Mouse (Mus musculus) layer of hippocampus, postnatal 14 days (tissue): ENCODE measurements around the gene Xpot. TPM values are rescaled to one million over a fixed set of nuclear protein-coding genes. Genes with fewer than 3 reads are reported as not detected.

Experiments used
- DNase-seq, 2 experiments: peaks; one replicate each; pipeline ENCODE4 v3.0.0; 2021 to 2022; ENCODE audit warnings: low spot score in 2 of 2, mixed read lengths in 1 of 2
- microRNA-seq, 2 experiments: library from miRNA; unstranded; fragments of <30 nt; microRNA quantifications; one replicate each; pipeline ENCODE4 v1.2.0; 2021
- total RNA-seq, 2 experiments: library from RNA; stranded (reverse); gene quantifications; 2 replicates each; pipeline ENCODE4 v1.2.3; 2021

The Xpot gene
- total RNA-seq, 2 experiments from 2014 or later: 65.4 to 68.9 TPM

GRCm38 (mm10) chr10:121581405-121581804, 44.7 kb downstream of the Xpot start:
- DNase-seq: no peak

- no peak for DNase-seq
Measured at GRCm38 (mm10) chr10:121580381-121580780, 45.8 kb downstream of the Xpot start.

DNA sequence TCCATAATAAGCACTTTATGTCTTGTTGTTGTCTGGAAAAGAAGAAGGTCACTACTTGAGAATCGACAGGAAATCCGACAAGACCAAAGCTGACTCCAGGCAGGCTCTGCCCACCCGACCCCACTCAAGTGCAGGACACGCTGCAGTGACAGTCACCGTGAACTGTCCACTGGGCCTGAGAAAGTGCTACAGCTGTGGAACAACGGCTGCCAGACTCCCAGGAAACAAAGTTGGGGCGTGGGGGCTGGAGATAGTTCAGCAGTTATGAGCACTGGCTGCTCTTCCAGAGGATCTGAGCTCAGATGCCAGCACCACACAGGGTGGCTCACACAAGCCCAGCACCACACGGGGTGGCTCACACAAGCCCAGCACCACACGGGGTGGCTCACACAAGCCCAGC, 49.8 kb downstream of the Xpot start:
- no peak for DNase-seq

GRCm38 (mm10) chr10:121571511-121572147, 54.5 kb downstream of the Xpot start:
- DNase-seq: no peak

DNA sequence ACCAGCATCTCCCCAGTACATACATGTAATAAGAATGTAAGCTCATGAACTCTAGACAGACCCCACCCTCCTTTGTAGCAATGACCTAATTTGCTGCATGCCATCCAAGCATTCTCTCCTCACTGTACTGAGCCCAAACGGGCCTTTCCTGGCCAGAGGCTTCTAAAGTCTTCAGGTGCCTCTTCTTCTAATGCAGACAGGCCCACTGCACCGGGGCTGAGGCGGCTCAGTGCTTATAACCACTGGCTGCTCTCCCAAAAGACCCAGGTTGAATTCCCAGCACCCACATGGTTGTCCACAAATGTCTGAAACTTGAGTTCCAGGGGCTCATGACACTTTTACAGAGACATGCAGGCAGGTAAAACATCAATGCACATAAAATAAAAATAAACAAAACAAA, 55.1 kb downstream of the Xpot start:
- no peak for DNase-seq

DNA sequence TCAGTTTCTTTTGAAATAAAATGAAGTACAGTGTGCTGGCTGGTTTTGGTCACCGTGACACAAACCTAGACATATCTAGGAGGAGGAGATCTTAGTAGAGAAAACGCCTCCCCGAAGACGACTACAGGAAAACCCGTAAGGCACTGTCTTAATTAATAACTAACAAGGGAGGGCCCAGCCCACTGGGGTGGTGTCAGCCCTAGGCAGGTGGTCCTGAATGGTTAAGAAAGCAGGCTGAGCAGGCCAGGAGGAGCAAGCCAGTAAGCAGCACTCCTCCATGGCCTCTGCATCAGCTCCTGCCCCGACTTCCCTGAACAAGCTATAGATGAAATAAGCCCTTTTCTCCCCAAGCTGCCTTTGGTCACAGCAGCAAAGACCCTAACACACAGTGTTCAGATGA, 56.3 kb downstream of the Xpot start:
- DNase-seq: no peak

- DNase-seq: no peak
Measured at GRCm38 (mm10) chr10:121569001-121569589, 57.0 kb downstream of the Xpot start.

GRCm38 (mm10) chr10:121568534-121568933, 57.6 kb downstream of the Xpot start:
- DNase-seq: no peak

DNA sequence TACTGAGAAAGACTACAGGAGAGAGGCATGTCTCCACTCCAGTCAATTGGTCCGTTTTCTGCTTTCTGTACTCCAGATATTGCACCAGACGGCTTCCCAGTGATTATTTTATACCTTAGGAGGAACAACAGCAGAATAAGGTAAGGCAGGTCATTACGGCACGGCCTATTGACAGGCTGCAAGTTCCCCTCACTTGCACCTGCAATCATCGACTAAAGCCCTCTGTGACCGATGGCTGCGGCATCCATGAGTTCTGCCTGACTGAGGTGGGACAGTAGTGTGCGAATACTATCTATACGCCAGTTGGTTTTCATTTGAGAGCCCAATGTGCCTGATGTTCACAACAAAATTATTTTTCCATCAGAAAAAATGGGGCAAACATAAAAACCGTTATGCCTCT, 58.1 kb downstream of the Xpot start:
- no peak for DNase-seq

DNA sequence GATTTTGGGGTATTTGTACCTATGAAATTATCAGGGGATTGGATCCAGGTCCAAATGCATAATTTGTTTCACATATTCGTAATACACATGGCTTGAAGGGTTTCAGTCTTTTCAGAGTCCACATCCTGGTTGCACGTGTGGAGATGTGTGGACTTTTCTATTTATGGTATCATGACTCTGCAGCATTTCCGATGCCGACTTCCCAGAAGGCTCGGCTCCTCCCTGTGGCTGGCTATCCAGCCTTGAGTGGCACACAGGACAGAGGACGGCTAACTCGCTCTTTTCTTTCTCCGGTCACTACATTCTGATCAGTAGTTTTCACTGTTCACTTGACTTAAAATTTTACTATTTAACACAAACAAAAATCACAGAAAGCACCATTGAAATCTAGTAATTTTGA, 61.7 kb downstream of the Xpot start:
- no peak for DNase-seq

DNA sequence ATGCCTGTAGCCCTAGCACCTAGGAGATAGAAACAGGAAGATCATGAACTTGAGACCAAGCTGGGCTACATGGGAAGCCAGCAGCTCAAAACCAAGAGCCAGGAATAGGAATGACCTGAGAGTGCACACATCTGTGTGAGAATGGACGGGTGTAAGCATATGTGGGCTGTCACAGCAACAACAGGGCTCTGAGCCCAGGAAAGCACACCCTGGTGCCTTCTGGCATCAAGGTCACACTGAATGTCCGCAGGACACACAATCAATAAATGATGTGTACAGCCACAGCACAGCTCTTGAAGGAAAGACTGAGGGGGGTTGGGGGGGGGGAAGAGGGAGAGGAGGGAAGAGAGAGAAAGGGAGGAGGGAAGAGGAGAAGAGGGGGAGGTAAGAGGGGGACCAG, 67.9 kb downstream of the Xpot start:
- no peak for DNase-seq

DNA sequence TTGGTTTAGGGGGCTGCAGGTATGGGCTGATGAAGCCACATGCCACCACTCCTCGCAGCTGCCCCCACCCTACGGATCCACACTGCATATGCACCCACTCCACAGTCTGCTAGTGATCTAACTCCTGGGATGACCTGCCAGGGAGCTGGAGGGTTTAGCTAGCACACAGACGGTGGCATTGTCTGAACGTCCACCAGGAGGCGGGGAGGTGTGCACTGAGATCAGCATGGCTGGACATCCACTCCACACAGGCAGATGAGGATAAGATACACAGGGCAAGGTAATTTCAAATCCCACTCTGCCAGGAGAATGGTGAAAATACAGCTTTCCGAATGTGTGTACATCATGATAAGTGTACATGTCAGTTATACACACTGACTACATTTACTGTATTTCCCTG, 69.9 kb downstream of the Xpot start:
- no peak for DNase-seq

GRCm38 (mm10) chr10:121550334-121550733, 75.8 kb downstream of the Xpot start:
- no peak for DNase-seq

DNA sequence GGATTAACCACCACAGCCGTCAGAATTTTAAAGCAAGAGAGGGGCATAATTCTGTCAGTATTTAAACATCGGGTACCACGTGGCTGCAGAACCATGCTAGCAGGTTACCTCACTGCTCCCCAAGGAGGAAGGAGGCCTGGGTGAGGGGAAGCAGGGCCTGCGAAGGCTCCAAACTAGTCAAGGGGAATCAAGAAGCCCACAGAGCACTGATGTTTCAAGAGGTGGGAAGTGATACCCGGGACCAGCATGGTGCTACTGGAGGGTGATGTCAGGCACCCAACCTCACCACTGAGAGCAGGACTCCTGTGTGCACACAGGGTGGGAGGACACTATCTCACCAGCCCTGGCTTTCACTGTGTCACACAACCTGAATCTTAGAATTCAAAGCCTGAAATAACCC, 76.5 kb downstream of the Xpot start:
- no peak for DNase-seq

DNA sequence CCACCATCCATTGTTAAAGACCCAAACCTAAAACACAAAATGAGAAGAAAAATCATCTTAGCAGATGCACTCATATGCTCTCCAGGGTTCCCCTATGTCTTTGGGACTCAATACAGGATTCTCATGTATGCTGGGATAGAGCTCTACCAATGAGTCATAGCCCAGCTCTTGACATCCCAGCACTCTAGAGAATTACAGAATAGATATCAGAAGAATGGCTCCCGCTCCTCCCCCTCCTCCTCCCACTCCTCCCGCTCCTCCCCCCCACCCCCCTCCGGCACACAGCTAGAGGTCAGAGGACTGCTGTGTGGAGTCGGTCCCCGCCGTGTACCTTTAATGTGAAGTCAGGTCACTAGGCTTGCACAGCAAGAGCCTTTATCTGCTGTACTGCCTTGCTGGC, 79.0 kb downstream of the Xpot start:
- no peak for DNase-seq

DNA sequence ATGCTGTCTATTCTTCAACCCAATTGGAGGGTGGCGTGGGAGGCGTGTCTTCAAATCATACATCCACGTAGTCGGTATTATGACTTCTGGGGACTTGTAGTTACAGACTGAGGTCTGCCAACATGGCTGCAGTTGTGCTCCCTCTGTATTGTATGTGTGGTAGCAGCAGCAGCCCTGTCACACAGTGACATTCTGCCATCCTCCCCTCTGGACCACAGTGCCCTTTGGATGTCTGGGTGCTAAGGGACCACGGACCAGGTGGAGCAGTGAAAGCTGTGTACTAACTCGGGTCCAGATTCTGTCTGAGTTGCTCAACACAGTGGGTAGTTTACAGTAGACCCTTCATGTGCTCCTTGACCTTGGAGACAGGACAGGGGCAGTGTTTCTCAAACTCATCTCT, 82.6 kb downstream of the Xpot start:
- DNase-seq: no peak

DNA sequence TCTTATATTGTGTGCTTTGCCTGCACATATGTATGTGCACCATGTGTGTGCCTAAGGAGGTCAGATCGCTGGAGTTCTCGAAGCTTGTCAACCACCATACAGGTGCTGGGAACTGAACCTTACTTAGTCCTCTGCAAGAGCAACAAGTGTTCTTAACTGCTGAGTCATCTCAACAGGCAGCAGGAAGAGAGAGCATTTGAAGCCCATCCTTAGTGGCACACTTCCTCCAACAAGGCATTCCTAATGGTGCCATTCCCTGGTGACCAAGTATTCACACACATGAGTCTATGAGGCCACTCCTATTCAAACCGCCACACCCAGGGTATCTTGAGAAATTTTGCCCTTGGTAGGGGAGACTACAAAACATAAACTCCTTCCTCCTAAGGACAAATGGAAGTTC, 84.0 kb downstream of the Xpot start:
- no peak for DNase-seq

Small RNA genes within 50 kb of the gene (microRNA-seq; reads per million reads assigned to microRNA genes)
- gene Gm24330: 0 reads per million in 2 experiments

Other genes starting within 250 kb of the Xpot start
- gene Rassf3, start 150.0 kb downstream of the Xpot start, total RNA-seq: 10 to 100 TPM; 12.0 to 12.6 TPM
- gene Tbk1, start 39.5 kb downstream of the Xpot start, total RNA-seq: 10 to 100 TPM; 43.8 to 46.4 TPM
- under 1 TPM in 1 of 2 experiments, not detected in 1; 0.29 TPM for gene D930020B18Rik, start 15.3 kb upstream of the Xpot start, total RNA-seq
- gene BC048403, start 113.6 kb upstream of the Xpot start, total RNA-seq: 1 to 10 TPM; 7.6 to 8.1 TPM